Mouse (Mus musculus) frontal cortex, postnatal 14 days (tissue): ENCODE data around the gene Olfr560.

Source experiments
- DNase-seq, 2 experiments: peaks; one replicate each; pipeline ENCODE4 v3.0.0; 2022; ENCODE audit warnings: low spot score in 2 of 2

The Olfr560 gene

GRCm38 (mm10) chr7:102759266-102759665 lies at the start of gene Olfr560, which contains the start of gene Olfr78:
Gene Olfr560, minus strand, starts transcription at chr7:102759366.
Gene Olfr78, minus strand, starts transcription at chr7:102759471.
- DNase-seq: no peak

- no peak for DNase-seq
Measured at GRCm38 (mm10) chr7:102803180-102803579, 44.0 kb upstream of the Olfr560 start, which contains the start of gene Olfr564. Gene Olfr564, plus strand, starts transcription at chr7:102803480.

DNA sequence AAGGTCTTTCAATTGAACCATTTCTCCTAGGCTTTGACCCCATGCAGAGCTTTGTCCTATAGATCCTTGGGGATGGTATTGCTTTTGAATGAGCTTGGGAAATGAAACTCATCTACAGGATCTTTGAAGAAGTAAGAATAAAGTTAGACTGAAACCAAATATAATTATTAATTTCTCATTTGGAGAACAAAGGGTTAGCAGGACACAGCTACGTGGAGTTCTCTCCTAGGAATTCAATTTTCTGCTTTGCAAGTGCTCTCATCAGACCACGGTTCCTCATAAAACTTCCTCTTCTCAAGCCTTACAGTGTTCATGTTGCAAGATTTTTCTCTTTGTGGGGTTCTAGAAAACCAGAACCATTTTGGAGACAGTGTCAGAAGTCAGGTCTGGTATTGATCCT lies 11.8 kb upstream of the Olfr560 start, which contains the start of gene Olfr561:
Gene Olfr561, plus strand, starts transcription at position 301 of the 400 bp plus-strand sequence.
- DNase-seq: no peak

GRCm38 (mm10) chr7:102752086-102752485 lies 7.1 kb downstream of the Olfr560 start:
- DNase-seq: no peak

- DNase-seq: no peak
Measured at GRCm38 (mm10) chr7:102737705-102738104, 21.5 kb downstream of the Olfr560 start.

DNA sequence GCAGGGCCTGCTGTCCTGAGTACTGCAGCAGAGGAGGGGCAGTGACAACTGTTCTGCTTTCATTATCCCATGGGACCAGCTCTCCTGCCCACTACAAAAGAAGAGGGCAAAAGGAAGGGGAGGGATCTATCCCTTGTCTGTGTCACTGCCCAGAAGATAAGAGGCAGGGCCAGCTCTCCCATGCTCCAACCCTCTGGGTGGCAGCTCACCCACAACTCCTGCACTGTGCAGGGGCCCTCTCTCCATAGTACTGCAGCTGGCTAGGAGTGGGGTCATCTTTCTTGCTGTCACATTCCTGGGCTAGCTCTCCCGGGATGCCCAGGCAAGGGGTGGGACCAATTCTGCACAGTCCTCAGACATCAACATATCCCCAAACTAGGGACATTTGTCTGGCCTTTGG lies 25.4 kb downstream of the Olfr560 start:
- DNase-seq: no peak

- DNase-seq: no peak
Measured at GRCm38 (mm10) chr7:102727391-102727790, 31.8 kb downstream of the Olfr560 start, which contains the start of gene Olfr559. Gene Olfr559, minus strand, starts transcription at chr7:102727491.

DNA sequence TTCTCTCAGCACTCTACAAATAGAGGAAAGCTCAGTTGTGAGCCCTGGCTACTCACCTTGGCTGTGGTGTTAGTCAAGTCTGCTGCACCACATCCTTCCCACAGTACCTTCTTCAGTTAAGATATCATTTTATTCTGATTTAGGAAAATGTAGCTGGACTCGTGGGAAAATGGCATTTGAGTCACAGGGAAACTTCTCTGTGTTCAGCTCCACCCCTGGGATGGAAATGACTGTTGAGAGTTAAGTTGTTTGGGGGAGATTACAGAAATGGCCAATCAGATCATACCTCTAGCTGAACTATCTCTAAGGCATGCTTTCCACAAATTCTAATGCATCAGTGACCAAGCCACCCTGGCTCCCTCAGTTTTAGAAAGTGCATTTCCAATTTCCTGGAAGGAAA lies 40.2 kb downstream of the Olfr560 start, which contains the start of gene Olfr33:
Gene Olfr33, minus strand, starts transcription at position 101 of the 400 bp plus-strand sequence.
- no peak for DNase-seq

DNA sequence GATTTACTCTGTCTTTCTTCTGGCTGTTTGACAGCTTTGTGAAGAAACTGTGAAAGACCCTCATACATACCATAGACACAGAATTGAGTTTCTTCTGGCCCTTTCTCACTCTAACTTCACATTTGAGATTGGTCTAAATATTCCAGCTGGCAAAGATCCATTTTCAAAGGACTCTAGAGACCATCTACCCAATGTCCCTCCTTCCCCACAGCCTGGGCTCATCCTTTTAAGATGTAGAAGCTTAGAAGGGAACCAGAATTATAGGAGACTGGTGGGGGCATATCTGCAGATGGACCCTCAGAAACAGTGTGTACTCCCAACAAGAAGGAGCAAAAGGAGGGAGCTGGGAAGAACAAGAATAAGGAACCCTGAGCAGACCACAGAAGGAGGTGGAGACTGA lies 57.3 kb downstream of the Olfr560 start, which contains the start of gene Olfr558:
Gene Olfr558, plus strand, starts transcription at position 301 of the 400 bp plus-strand sequence.
- no peak for DNase-seq
